Mouse (Mus musculus) hindbrain, embryonic 14.5 days (tissue): ENCODE measurements around the gene Arhgap28. TPM values are rescaled to one million over a fixed set of nuclear protein-coding genes. Genes with fewer than 3 reads are reported as not detected.

Experiments
- ATAC-seq: fragments of 200-750 bp; cut with Nextera tagmentation; 2 replicates; pipeline ENCODE4 v1.8.0; 2017; ENCODE audit warnings: moderate number of reproducible peaks, mild to moderate bottlenecking, moderate TSS enrichment, moderate library complexity; ENCODE audit not compliant: low FRiP score
- DNase-seq: peaks from one replicate; pipeline ENCODE4 v3.0.0-alpha.2; 2015; ENCODE audit warnings: low spot score
- H3K27ac ChIP-seq: fragments of 300-500 bp; sonication (generic); 2 replicates; pipeline ENCODE4 v1.5.1; 2014; ENCODE audit warnings: mild to moderate bottlenecking, moderate library complexity
- H3K27me3 ChIP-seq: fragments of 300-500 bp; sonication (generic); 2 replicates; pipeline ENCODE4 v1.6.1; 2014; ENCODE audit warnings: mild to moderate bottlenecking, low read length, mixed read lengths; ENCODE audit not compliant: control insufficient read depth, insufficient read depth
- H3K36me3 ChIP-seq: fragments of 300-500 bp; sonication (generic); replicated peaks from 2 replicates; pipeline ENCODE4 v1.6.1; 2014; ENCODE audit not compliant: control insufficient read depth, insufficient read depth
- H3K4me1 ChIP-seq: fragments of 300-500 bp; sonication (generic); replicated peaks from 2 replicates; pipeline ENCODE4 v1.6.1; 2014; ENCODE audit warnings: antibody characterized with exemption, low read length, mixed read lengths; ENCODE audit not compliant: control insufficient read depth, insufficient read depth
- H3K4me2 ChIP-seq: fragments of 300-500 bp; sonication (generic); replicated peaks from 2 replicates; pipeline ENCODE4 v1.6.1; 2014; ENCODE audit warnings: mild to moderate bottlenecking, moderate library complexity
- H3K4me3 ChIP-seq: fragments of 300-500 bp; sonication (generic); replicated peaks from 2 replicates; pipeline ENCODE4 v1.5.1; 2014; ENCODE audit warnings: mild to moderate bottlenecking, low read length
- H3K9ac ChIP-seq: fragments of 300-500 bp; sonication (generic); 2 replicates; pipeline ENCODE4 v1.6.1; 2014
- H3K9me3 ChIP-seq: fragments of 300-500 bp; sonication (generic); 2 replicates; pipeline ENCODE4 v1.6.1; 2016; ENCODE audit warnings: low read length; ENCODE audit not compliant: control insufficient read depth
- WGBS: fragments of 180-500 bp; shearing (Covaris S2); extraction: QIAGEN DNeasy Blood & Tissue Kit; methylation state at CpG from one replicate; pipeline ENCODE4 v1.1.7; 2014; 5-methylcytosine and 5-hydroxymethylcytosine counted together
- polyA plus RNA-seq: library from polyadenylated mRNA; unstranded; fragments of >200 nt; fragmentation: Nextera tagmentation; extraction: Ambion mirVana; gene quantifications from 2 replicates; pipeline ENCODE4 v1.2.1, GENCODE M21; 2014

The Arhgap28 gene
- polyA plus RNA-seq, 1 experiment from 2014 or later, result 12.2 TPM

DNA sequence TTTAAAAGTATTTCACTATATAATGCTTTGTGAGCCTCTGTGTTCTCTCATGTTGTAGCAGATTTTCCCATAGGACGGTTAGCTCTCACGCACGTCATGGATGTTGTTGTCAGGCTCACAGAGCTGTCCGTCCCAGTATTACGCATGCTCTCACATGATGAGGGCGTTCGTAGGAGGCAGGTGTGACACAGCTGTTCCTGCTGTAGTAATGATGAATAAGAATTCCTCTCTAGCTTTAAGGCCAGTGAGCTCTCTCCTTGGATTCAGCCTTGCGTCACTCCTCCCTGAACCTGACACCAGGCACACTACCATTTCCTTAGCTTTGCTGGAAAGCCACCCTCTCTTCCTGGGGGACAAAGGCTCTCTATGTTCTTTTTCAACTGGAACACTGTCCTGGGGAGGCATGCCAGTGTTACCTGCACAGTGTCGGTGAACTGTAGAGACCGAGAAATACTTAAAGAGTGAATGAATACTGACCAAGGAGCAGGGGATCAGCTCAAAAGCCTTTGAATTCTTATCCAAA, 96.3 kb downstream of the Arhgap28 start:
- Histone ChIP-seq H3K9me3 (no peaks in the 10 kb centered on the region), H3K4me1 (no peaks in the 10 kb centered on the region), H3K27me3 (no peaks in the 10 kb centered on the region), H3K27ac (no peak overlapping the region), H3K4me2 (no peak overlapping the region), H3K4me3 (no peak overlapping the region), H3K9ac (no peak overlapping the region), H3K36me3 (no peaks in the 10 kb centered on the region)
- whole genome bisulfite sequencing, result 88% methylated on average over 10 of the region's 10 CpGs
- ATAC-seq, result no peak
- no peak for DNase-seq

DNA sequence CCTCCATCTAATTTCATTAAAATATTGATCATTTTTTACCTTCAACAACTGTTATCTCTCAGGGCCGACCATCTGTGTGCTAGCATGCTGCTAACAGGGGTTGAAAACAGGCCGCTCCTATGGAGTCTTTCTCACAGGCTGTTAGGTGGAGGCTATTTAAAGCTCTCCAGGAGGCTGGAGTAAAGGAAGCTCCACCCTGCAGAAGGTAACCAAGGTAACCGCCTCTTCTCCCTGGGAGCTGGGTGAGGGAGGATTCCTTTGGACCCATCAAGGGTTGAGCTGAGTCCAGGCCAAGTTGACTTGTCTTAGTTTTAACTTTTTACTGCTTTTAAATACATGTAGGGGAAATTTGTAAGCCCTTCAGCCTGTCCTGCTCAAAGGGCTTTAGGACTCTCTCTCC, 97.7 kb downstream of the Arhgap28 start:
- H3K4me2 ChIP-seq, result no peak overlapping the region
- DNase-seq, result no peak
- H3K27me3 ChIP-seq, result no peaks in the 10 kb centered on the region
- no peak for ATAC-seq
- no peaks in the 10 kb centered on the region for H3K4me1 ChIP-seq
- no peak overlapping the region for H3K27ac ChIP-seq
- no peak overlapping the region for H3K4me3 ChIP-seq
- no peak overlapping the region for H3K9ac ChIP-seq
- 57% methylated on average over 3 of the region's 3 CpGs for WGBS
- H3K36me3 ChIP-seq, result no peaks in the 10 kb centered on the region
- no peaks in the 10 kb centered on the region for H3K9me3 ChIP-seq

DNA sequence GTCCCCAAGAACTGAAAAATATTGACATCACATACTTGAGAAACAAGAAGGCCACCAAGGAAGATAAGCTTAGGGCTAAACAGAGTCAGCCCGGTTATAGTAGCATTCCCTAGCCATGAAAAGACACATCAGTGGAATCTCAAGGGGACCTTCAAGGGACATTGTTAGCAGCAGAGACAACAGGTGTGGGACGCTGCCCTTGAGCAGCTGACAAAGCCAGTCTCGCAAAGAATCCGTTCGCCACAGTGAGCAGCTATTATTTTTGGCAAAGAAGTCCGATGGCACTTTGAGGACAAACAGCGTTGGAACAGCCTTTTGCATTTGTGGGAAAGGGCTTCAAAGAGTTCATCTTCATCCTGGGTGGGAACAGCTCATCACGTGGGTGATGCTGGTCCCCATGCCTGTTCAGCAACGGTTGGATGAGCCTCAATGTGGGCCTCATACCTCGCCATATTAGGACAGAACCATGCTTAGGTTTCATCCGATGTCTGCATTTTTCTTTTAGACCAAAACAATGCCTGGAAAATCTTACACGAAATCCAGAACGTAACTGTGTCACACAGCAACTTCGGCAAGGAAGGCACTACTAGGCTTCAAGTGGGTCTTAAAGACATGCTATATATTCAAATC, 99.5 kb downstream of the Arhgap28 start:
- H3K9me3 ChIP-seq, result no peaks in the 10 kb centered on the region
- H3K27ac ChIP-seq, result no peak overlapping the region
- no peaks in the 10 kb centered on the region for H3K27me3 ChIP-seq
- ATAC-seq (no peak), DNase-seq (no peak)
- H3K9ac ChIP-seq, result no peak overlapping the region
- no peaks in the 10 kb centered on the region for H3K4me1 ChIP-seq
- no peak overlapping the region for H3K4me2 ChIP-seq
- WGBS, result 78% methylated on average over 14 of the region's 14 CpGs
- no peaks in the 10 kb centered on the region for H3K36me3 ChIP-seq
- no peak overlapping the region for H3K4me3 ChIP-seq

DNA sequence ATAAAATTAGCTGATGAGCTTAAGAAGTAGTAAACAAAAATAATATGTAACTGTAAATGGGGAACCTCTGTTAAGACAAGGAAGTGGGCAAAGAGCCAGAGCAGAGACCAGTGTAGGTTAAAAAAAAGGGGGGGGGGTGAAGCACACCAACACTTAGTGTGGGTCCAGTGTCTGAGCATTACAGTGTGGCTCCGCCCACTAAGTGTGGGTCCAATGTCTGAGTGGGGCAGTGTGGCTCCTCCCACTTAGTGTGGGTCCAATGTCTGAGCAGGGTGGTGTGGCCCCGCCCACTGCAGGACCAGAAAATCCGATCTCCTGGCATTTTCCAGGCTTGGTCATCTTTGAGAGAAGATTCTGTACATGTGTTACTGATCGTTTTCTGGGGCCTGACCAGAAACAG, 101.1 kb downstream of the Arhgap28 start:
- no peak overlapping the region for H3K27ac ChIP-seq
- no peaks in the 10 kb centered on the region for H3K4me1 ChIP-seq
- DNase-seq (no peak), ATAC-seq (no peak)
- 94% methylated on average over 4 of the region's 4 CpGs for WGBS
- no peak overlapping the region for H3K4me3 ChIP-seq
- H3K4me2 ChIP-seq, result no peak overlapping the region
- H3K36me3 ChIP-seq, result no peaks in the 10 kb centered on the region
- H3K9ac ChIP-seq, result no peak overlapping the region
- no peaks in the 10 kb centered on the region for H3K27me3 ChIP-seq
- no peaks in the 10 kb centered on the region for H3K9me3 ChIP-seq

DNA sequence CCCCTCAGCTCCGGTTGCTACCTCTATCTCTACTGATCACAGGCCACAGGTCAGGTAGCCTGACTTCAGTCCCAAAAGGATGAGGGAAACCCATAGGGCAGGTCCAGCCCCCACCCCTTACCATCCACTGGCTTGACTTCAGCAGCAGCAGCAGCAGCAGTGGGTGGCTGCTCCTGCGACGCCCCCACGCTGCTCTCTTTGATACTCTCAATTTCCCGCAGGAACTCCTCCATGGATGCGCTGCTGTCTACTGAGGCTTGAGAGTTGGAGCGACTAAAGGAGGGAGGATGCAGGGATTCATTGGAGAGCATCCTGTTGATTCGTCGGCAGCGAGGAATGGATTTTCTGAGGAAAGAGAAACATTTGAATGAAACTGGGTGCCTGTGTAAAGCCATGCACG, 102.8 kb downstream of the Arhgap28 start:
- Histone ChIP-seq H3K9me3 (no peaks in the 10 kb centered on the region), H3K4me3 (no peak overlapping the region), H3K27me3 (no peaks in the 10 kb centered on the region), H3K27ac (no peak overlapping the region), H3K36me3 (no peaks in the 10 kb centered on the region), H3K4me2 (no peak overlapping the region), H3K9ac (no peak overlapping the region), H3K4me1 (no peaks in the 10 kb centered on the region)
- ATAC-seq, result no peak
- WGBS, result 72% methylated on average over 11 of the region's 11 CpGs
- no peak for DNase-seq

DNA sequence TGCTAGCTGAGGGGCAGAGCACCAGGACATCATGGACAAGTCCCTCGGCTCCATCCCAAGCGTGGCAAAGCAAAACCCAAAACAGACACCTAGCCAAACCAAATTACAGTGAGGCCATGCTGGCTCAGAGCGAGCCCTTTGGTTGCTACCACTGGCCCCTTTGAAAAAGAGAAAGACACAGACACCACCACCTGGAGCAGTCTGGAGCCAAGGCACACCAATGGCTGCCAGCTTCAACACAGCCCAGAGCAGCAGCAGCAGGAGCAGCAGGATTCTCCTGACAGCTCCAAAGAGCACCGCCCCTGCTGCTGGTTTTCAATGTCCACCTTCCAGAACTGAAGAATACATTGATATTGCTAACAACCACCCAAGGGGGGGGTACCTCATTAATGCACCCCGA, 104.5 kb downstream of the Arhgap28 start:
- no peak for DNase-seq
- ATAC-seq, result no peak
- no peak overlapping the region for H3K4me2 ChIP-seq
- H3K36me3 ChIP-seq, result no peaks in the 10 kb centered on the region
- H3K4me1 ChIP-seq, result no peaks in the 10 kb centered on the region
- H3K9me3 ChIP-seq, result no peaks in the 10 kb centered on the region
- 82% methylated on average over 5 of the region's 5 CpGs for WGBS
- no peak overlapping the region for H3K27ac ChIP-seq
- H3K4me3 ChIP-seq, result no peak overlapping the region
- H3K27me3 ChIP-seq, result no peaks in the 10 kb centered on the region
- no peak overlapping the region for H3K9ac ChIP-seq

DNA sequence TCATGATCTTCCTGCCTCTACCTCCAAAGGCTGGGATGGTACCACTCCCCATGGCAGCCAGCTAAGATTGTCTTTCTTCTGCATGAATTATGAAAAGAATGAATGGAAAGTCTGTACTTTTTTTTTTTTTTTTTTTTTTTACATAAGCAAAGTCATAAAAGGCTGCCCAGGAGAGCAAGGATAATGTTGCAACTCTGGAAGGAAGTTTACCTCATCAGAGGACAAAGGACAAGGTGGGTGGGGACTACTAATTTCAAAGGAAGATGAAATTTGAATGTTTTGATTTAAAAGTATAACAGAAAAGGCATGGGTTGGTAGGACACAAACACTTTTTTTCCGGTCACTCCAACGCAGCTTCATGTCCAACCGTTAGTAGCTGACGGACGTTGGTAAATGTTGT, 107.5 kb downstream of the Arhgap28 start:
- H3K9me3 ChIP-seq, result no peaks in the 10 kb centered on the region
- WGBS, result over 99% methylated on average over 5 of the region's 5 CpGs
- DNase-seq, result no peak
- ATAC-seq, result no peak
- H3K9ac ChIP-seq, result no peak overlapping the region
- H3K4me1 ChIP-seq, result no peaks in the 10 kb centered on the region
- no peaks in the 10 kb centered on the region for H3K27me3 ChIP-seq
- H3K4me3 ChIP-seq, result no peak overlapping the region
- no peak overlapping the region for H3K27ac ChIP-seq
- no peaks in the 10 kb centered on the region for H3K36me3 ChIP-seq
- no peak overlapping the region for H3K4me2 ChIP-seq

DNA sequence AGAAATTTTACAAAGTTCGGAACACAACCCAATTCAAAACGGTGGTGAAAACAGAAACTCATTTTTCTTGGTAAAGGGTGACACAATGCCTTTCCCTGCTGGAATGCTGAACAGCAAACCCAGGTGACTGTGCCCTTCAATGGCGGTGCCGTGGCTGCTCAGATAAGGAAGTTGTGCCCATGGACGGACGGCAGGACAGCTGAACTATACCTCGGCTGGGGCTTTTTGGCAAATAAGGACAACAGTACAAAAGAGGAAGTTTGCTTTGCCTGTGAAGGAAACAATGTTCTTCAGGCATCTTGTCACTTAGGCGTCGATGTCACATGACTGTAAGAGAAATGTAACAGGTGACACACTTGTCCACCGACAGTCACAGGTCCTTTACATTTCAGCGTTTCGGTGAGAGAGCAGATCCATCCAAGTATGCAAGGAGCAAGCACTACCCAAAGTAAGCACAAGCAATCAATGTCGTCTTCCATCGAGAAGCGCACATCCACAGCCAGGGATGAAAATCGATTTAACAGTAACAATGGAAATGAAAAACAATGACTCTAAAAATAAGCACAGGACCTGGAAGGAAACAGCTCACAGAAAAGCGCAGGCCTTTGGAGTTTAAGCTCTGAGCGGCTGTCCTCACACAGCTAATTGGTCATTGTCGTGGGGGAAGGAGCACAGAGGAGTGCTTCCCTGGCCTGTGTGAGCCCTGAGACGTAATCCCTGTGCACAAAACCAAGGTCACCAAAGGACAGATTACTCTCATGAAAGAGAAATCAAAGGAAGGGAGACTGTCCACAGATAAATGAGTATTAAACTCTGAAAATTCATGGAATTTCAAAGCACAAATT, 114.2 kb downstream of the Arhgap28 start:
- Histone ChIP-seq H3K4me2 (no peak overlapping the region), H3K4me3 (no peak overlapping the region), H3K27ac (no peak overlapping the region), H3K36me3 (no peaks in the 10 kb centered on the region), H3K27me3 (no peaks in the 10 kb centered on the region), H3K4me1 (no peaks in the 10 kb centered on the region), H3K9me3 (no peaks in the 10 kb centered on the region), H3K9ac (no peak overlapping the region)
- no peak for DNase-seq
- WGBS, result 67% methylated on average over 20 of the region's 20 CpGs
- ATAC-seq, result no peak

DNA sequence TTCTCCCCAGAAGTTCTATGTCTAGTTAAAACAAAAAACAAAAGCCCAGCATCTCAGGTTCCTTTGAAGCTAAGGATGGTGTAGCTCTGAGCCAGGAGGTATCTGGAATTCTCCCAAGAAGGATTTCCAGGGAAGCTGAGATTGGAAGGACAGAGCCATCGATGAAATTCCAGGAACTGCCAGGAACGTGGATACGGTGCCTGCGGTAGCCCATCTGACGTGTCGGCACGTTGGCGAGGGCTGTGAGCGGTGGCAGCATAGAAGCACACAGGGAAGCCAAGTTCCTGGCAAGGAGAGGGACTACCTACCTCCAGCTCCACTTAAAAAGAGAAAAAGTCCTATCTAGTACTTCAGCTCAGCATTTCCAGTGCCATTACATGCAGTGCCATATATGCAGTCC, 115.8 kb downstream of the Arhgap28 start:
- Histone ChIP-seq H3K27me3 (no peaks in the 10 kb centered on the region), H3K9me3 (no peaks in the 10 kb centered on the region), H3K4me2 (no peak overlapping the region), H3K4me3 (no peak overlapping the region), H3K4me1 (no peaks in the 10 kb centered on the region), H3K36me3 (no peaks in the 10 kb centered on the region), H3K27ac (no peak overlapping the region), H3K9ac (no peak overlapping the region)
- DNase-seq (no peak), ATAC-seq (no peak)
- 85% methylated on average over 9 of the region's 9 CpGs for WGBS
